Mouse (Mus musculus) heart, embryonic 16.5 days (tissue): ENCODE measurements around the gene Polr3e. TPM values are rescaled to one million over a fixed set of nuclear protein-coding genes. Genes with fewer than 3 reads are reported as not detected.

Experiments used
- ATAC-seq: fragments of 200-750 bp; cut with Nextera tagmentation; replicated peaks from 2 replicates; pipeline ENCODE4 v1.8.0; 2017; ENCODE audit warnings: moderate number of reproducible peaks; ENCODE audit not compliant: insufficient read depth, low FRiP score; ENCODE audit errors: extremely low read depth
- H3K27ac ChIP-seq: fragments of 300-500 bp; sonication (generic); 2 replicates; pipeline ENCODE4 v1.5.1; 2014; ENCODE audit warnings: mild to moderate bottlenecking, low read length, control low read depth, moderate library complexity
- H3K27me3 ChIP-seq: fragments of 300-500 bp; sonication (generic); 2 replicates; pipeline ENCODE4 v1.6.1; 2014; ENCODE audit warnings: low read length, mixed read lengths; ENCODE audit not compliant: control insufficient read depth, insufficient read depth
- H3K36me3 ChIP-seq: fragments of 300-500 bp; sonication (generic); 2 replicates; pipeline ENCODE4 v1.6.1; 2014; ENCODE audit not compliant: control insufficient read depth, insufficient read depth
- H3K4me1 ChIP-seq: fragments of 300-500 bp; sonication (generic); 2 replicates; pipeline ENCODE4 v1.6.1; 2014; ENCODE audit warnings: low read length, mixed read lengths; ENCODE audit not compliant: control insufficient read depth, insufficient read depth
- H3K4me2 ChIP-seq: fragments of 300-500 bp; sonication (generic); 2 replicates; pipeline ENCODE4 v1.6.1; 2014; ENCODE audit warnings: low read depth, mild to moderate bottlenecking, control low read depth, low read length
- H3K4me3 ChIP-seq: fragments of 300-500 bp; sonication (generic); 2 replicates; pipeline ENCODE4 v1.5.1; 2014; ENCODE audit warnings: mild to moderate bottlenecking, control low read depth, low read length
- H3K9ac ChIP-seq: fragments of 300-500 bp; sonication (generic); 2 replicates; pipeline ENCODE4 v1.6.1; 2014; ENCODE audit warnings: low read length, control low read depth
- H3K9me3 ChIP-seq: fragments of 300-500 bp; sonication (generic); replicated peaks from 2 replicates; pipeline ENCODE4 v1.6.1; 2016; ENCODE audit warnings: low read length; ENCODE audit not compliant: control insufficient read depth
- WGBS: fragments of 180-500 bp; shearing (Covaris S2); extraction: QIAGEN DNeasy Blood & Tissue Kit; methylation state at CpG from one replicate; pipeline ENCODE4 v1.1.7; 2014; 5-methylcytosine and 5-hydroxymethylcytosine counted together
- polyA plus RNA-seq: library from polyadenylated mRNA; unstranded; fragments of >200 nt; fragmentation: Nextera tagmentation; extraction: Ambion mirVana; gene quantifications from 2 replicates; pipeline ENCODE4 v1.2.1, GENCODE M21; 2015

The Polr3e gene
- polyA plus RNA-seq, 1 experiment from 2014 or later: 22.1 TPM

GRCm38 (mm10) chr7:120933110-120933509, 15.6 kb downstream of the Polr3e start:
- H3K27me3 ChIP-seq: no peaks in the 10 kb centered on the region
- H3K36me3 ChIP-seq: peaks cover 53% of the 10 kb centered on the region
- no peak overlapping the region for H3K4me3 ChIP-seq
- no peak for ATAC-seq
- no peaks in the 10 kb centered on the region for H3K4me1 ChIP-seq
- no peaks in the 10 kb centered on the region for H3K9me3 ChIP-seq
- WGBS: 93% methylated on average over 7 of the region's 7 CpGs
- H3K27ac ChIP-seq: no peak overlapping the region
- H3K9ac ChIP-seq: no peak overlapping the region
- H3K4me2 ChIP-seq: no peak overlapping the region

GRCm38 (mm10) chr7:120933680-120934195, 16.2 kb downstream of the Polr3e start:
- no peaks in the 10 kb centered on the region for H3K27me3 ChIP-seq
- H3K9ac ChIP-seq: no peak overlapping the region
- WGBS: 81% methylated on average over 5 of the region's 5 CpGs
- no peak overlapping the region for H3K27ac ChIP-seq
- H3K9me3 ChIP-seq: no peaks in the 10 kb centered on the region
- no peaks in the 10 kb centered on the region for H3K4me1 ChIP-seq
- no peak overlapping the region for H3K4me2 ChIP-seq
- peaks cover 53% of the 10 kb centered on the region for H3K36me3 ChIP-seq
- ATAC-seq: 0 out of 2 replicates have a peak, but pooled peaks have one; percentile 38
- no peak overlapping the region for H3K4me3 ChIP-seq

- WGBS: 34% methylated on average over 5 of the region's 5 CpGs
- peaks cover 53% of the 10 kb centered on the region for H3K36me3 ChIP-seq
- no peak overlapping the region for H3K9ac ChIP-seq
- H3K27me3 ChIP-seq: no peaks in the 10 kb centered on the region
- H3K9me3 ChIP-seq: no peaks in the 10 kb centered on the region
- H3K4me1 ChIP-seq: no peaks in the 10 kb centered on the region
- no peak; the same call in 1 of the 2 replicates for ATAC-seq
- H3K27ac ChIP-seq: no peak overlapping the region
- no peak overlapping the region for H3K4me2 ChIP-seq
- no peak overlapping the region for H3K4me3 ChIP-seq
Observed at GRCm38 (mm10) chr7:120934716-120935115, 17.2 kb downstream of the Polr3e start.

DNA sequence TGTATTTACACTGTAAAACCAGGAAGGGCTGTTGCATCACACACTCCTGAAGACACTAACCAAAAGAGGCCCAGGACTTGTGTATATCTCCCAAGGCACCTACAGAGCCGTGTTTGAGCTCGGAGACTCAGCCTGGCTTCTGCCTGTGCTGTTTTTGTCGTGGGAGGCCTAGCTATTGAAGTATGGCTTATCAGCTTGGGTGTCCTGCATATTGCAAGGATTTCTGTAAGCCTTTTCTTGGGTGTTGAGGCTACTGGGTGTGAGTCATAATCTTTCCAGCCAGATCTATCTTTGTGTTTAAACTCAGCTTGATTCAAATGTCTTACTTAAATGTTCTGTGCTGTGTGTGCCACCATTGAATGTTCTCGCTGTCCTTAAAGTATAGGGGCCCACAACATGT, 19.0 kb downstream of the Polr3e start:
- Histone ChIP-seq H3K9me3 (no peaks in the 10 kb centered on the region), H3K27ac (no peak overlapping the region), H3K9ac (no peak overlapping the region), H3K27me3 (no peaks in the 10 kb centered on the region), H3K36me3 (peaks cover 60% of the 10 kb centered on the region), H3K4me2 (no peak overlapping the region), H3K4me1 (no peaks in the 10 kb centered on the region), H3K4me3 (no peak overlapping the region)
- 78% methylated on average over 4 of the region's 4 CpGs for WGBS
- ATAC-seq: no peak

DNA sequence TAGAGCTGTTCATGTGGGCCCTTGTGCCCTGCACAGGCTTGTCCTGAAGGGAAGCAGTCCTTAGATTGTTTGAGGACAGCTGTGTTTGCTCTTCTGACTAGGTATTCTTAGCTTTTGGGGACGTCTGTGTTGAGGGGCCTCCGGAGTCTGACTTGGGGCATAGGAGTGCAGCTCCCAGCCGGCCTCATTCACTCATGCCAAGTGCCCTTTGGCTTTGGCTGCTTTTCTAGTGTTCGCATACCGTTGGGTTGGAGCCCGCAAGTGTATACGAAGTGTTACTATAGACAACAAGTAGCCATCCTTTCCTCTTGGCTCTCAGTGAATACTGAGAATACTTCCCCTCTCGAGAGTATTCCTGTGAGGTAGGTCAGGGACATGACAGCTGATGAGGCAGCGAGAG, 20.7 kb downstream of the Polr3e start:
- Histone ChIP-seq H3K27ac (no peak overlapping the region), H3K4me1 (no peaks in the 10 kb centered on the region), H3K9ac (no peak overlapping the region), H3K27me3 (no peaks in the 10 kb centered on the region), H3K4me2 (no peak overlapping the region), H3K36me3 (peaks cover 68% of the 10 kb centered on the region), H3K9me3 (no peaks in the 10 kb centered on the region), H3K4me3 (no peak overlapping the region)
- 88% methylated on average over 9 of the region's 9 CpGs for WGBS
- ATAC-seq: no peak

GRCm38 (mm10) chr7:120940343-120940742, 22.8 kb downstream of the Polr3e start:
- no peak overlapping the region for H3K27ac ChIP-seq
- H3K36me3 ChIP-seq: peaks cover 65% of the 10 kb centered on the region
- WGBS: 90% methylated on average over 12 of the region's 12 CpGs
- no peaks in the 10 kb centered on the region for H3K27me3 ChIP-seq
- H3K9ac ChIP-seq: no peak overlapping the region
- no peak overlapping the region for H3K4me2 ChIP-seq
- H3K4me3 ChIP-seq: no peak overlapping the region
- H3K9me3 ChIP-seq: no peaks in the 10 kb centered on the region
- ATAC-seq: no peak
- H3K4me1 ChIP-seq: no peaks in the 10 kb centered on the region

DNA sequence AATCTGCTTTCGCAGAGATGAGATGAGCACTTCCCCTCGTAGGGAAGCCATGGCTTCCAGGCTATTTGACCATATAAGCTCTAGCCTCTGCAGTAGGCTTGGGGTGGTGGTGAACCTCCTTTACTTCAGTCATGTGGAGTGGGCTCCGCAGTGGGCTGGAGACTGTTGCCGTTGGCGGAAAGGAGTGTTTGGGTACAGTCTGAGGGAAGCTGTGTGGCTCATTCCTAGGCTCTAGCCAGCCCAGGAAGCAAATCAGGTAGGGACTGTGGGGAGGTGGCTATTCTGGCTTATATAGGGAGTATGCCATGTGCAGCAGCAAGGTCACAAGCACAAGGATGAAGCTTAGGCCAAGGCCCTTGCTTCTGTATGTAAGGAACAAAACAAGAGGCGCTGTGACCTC, 23.7 kb downstream of the Polr3e start:
- H3K4me2 ChIP-seq: no peak overlapping the region
- 89% methylated on average over 6 of the region's 6 CpGs for WGBS

DNA sequence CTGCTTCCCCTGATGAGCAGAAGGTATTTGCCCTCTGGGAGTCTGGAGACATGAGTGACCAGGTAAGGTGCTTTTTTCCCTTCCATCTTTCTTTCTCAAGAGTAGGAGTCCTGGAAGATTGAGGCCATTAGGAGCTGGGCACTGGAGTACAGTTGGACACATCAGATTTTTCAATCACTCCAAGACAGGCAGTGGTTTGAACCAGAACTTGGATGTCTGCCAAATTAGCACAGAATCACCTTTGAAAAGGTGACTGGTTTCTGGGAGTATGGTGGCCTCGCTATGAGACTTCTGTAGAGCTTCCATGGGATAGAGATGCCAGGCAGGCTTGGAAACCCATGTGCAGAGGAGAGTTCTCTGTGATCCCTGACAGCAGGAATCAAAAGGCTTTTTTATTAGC, 25.0 kb downstream of the Polr3e start:
- no peak for ATAC-seq
- Histone ChIP-seq H3K9ac (no peak overlapping the region), H3K36me3 (peaks cover 57% of the 10 kb centered on the region), H3K27me3 (no peaks in the 10 kb centered on the region), H3K4me1 (no peaks in the 10 kb centered on the region), H3K9me3 (no peaks in the 10 kb centered on the region), H3K27ac (no peak overlapping the region), H3K4me3 (no peak overlapping the region), H3K4me2 (no peak overlapping the region)
- 85% methylated on average over 1 of the region's 1 CpGs for WGBS

More for the DNA sequence above, 23.7 kb downstream of the Polr3e start:
- no peaks in the 10 kb centered on the region for H3K9me3 ChIP-seq
- H3K4me1 ChIP-seq: no peaks in the 10 kb centered on the region
- peaks cover 65% of the 10 kb centered on the region for H3K36me3 ChIP-seq
- no peak overlapping the region for H3K4me3 ChIP-seq
- H3K27ac ChIP-seq: no peak overlapping the region
- H3K27me3 ChIP-seq: no peaks in the 10 kb centered on the region
- H3K9ac ChIP-seq: no peak overlapping the region
- ATAC-seq: no peak

GRCm38 (mm10) chr7:120943936-120944509, 26.5 kb downstream of the Polr3e start:
- H3K9me3 ChIP-seq: no peaks in the 10 kb centered on the region
- 70% methylated on average over 8 of the region's 8 CpGs for WGBS
- no peak for ATAC-seq
- H3K27me3 ChIP-seq: no peaks in the 10 kb centered on the region
- no peak overlapping the region for H3K4me3 ChIP-seq
- H3K4me1 ChIP-seq: no peaks in the 10 kb centered on the region
- H3K4me2 ChIP-seq: no peak overlapping the region
- H3K27ac ChIP-seq: no peak overlapping the region
- H3K36me3 ChIP-seq: peaks cover 45% of the 10 kb centered on the region
- no peak overlapping the region for H3K9ac ChIP-seq
